Mouse (Mus musculus) midbrain, embryonic 14.5 days (tissue): Measurements from ENCODE around the gene Zfp318. TPM values are rescaled to one million over a fixed set of nuclear protein-coding genes. Genes with fewer than 3 reads are reported as not detected.

Experiments used
- ATAC-seq: fragments of 200-750 bp; cut with Nextera tagmentation; 2 replicates; pipeline ENCODE4 v1.8.0; 2017; ENCODE audit warnings: moderate number of reproducible peaks, moderate library complexity; ENCODE audit not compliant: low FRiP score, low TSS enrichment
- DNase-seq: peaks from one replicate; pipeline ENCODE4 v3.0.0-alpha.2; 2015
- H3K27ac ChIP-seq: fragments of 300-500 bp; sonication (generic); replicated peaks from 2 replicates; pipeline ENCODE4 v1.5.1; 2014; ENCODE audit warnings: mild to moderate bottlenecking, low read depth, low read length, moderate library complexity
- H3K27me3 ChIP-seq: fragments of 300-500 bp; sonication (generic); 2 replicates; pipeline ENCODE4 v1.6.1; 2014; ENCODE audit warnings: low read length, control low read depth, mixed read lengths; ENCODE audit not compliant: control insufficient read depth, insufficient read depth
- H3K36me3 ChIP-seq: fragments of 300-500 bp; sonication (generic); 2 replicates; pipeline ENCODE4 v1.6.1; 2014; ENCODE audit warnings: low read length, control low read depth; ENCODE audit not compliant: control insufficient read depth, insufficient read depth
- H3K4me1 ChIP-seq: fragments of 300-500 bp; sonication (generic); 2 replicates; pipeline ENCODE4 v1.6.1; 2014; ENCODE audit warnings: mild to moderate bottlenecking, antibody characterized with exemption, low read length, control low read depth; ENCODE audit not compliant: control insufficient read depth, insufficient read depth
- H3K4me2 ChIP-seq: fragments of 300-500 bp; sonication (generic); 2 replicates; pipeline ENCODE4 v1.6.1; 2014; ENCODE audit warnings: mild to moderate bottlenecking, low read length, moderate library complexity
- H3K4me3 ChIP-seq: fragments of 300-500 bp; sonication (generic); replicated peaks from 2 replicates; pipeline ENCODE4 v1.5.1; 2014; ENCODE audit warnings: low read depth, low read length
- H3K9ac ChIP-seq: fragments of 300-500 bp; sonication (generic); replicated peaks from 2 replicates; pipeline ENCODE4 v1.6.1; 2014; ENCODE audit warnings: mild to moderate bottlenecking, low read length, moderate library complexity
- H3K9me3 ChIP-seq: fragments of 300-500 bp; sonication (generic); 2 replicates; pipeline ENCODE4 v1.6.1; 2016; ENCODE audit warnings: low read length, control low read depth, mixed read lengths; ENCODE audit not compliant: control insufficient read depth
- WGBS: fragments of 180-500 bp; shearing (Covaris S2); extraction: QIAGEN DNeasy Blood & Tissue Kit; methylation state at CpG from one replicate; pipeline ENCODE4 v1.1.7; 2014; 5-methylcytosine and 5-hydroxymethylcytosine counted together
- polyA plus RNA-seq: library from polyadenylated mRNA; unstranded; fragments of >200 nt; fragmentation: Nextera tagmentation; extraction: Ambion mirVana; gene quantifications from 2 replicates; pipeline ENCODE4 v1.2.1, GENCODE M21; 2014

The Zfp318 gene
- polyA plus RNA-seq = 26.2 and 28.0 TPM in 2 replicates

DNA sequence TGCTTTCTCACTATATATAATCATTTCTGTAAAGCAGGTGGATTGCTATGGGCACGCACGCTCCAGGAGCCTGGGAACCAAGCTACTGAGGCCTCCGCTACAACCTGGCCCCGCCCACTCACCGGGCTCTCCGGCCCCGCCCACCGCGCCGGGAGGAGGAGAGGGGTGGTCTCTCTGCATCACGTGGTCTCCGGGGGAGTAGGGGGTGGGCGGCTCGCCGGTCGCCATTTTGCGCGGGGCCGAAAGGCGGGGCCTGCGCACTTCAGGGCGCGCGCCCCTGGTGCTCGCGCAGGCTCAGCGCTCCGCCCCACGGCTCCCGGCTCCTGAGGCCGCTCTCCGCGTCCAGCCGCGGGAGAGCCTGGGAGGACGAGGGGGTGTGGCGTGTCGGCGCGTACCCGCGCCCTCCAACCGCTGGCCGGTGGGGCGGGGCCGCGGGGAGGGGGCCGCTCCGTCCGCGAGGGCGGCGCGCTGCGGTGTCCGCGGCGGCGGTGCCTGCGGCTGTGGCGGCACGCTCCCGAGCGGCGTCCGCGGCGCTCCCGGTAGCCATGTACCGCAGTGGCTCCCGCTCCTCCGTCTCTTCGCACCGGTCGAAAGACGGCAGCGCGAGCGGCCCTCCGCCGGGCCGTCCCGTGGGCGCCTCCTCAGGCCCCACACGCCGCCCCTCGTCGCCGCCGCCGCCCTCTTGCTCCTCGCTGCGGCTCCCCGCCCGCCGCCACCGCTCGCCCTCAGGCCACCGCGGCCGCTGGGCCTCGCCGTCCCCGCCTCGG lies at the start of gene Zfp318:
Gene Zfp318 (plus strand): TSS at position 438 of the 767 bp plus-strand sequence.
- ATAC-seq = peak; percentile 98

DNA sequence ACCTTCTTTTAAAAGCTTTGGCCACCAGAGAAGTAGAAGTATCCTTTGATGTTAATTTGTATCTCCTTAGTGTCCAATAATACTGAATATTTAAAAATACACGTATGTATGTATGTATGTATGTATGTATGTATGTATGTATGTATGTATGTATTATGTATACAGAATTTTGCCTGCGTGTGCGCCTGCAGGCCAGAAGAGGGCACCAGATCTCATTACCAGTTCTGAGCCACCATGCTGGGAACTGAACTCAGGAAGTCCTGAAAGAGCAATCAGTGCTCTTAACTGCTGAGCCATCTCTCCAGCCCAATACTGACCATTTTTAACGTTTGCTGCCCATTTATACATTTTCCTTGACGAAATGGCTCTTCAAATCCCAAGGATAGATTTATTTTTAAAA lies 47.1 kb upstream of the Zfp318 start:
- Histone ChIP-seq H3K27me3 (no peaks in the 10 kb centered on the region), H3K9me3 (no peaks in the 10 kb centered on the region), H3K4me1 (no peaks in the 10 kb centered on the region), H3K36me3 (no peaks in the 10 kb centered on the region), H3K4me2 (no peak overlapping the region), H3K27ac (no peak overlapping the region), H3K9ac (no peak overlapping the region), H3K4me3 (no peak overlapping the region)
- ATAC-seq (no peak), DNase-seq (peak; percentile 30)
- 29% methylated on average over 5 of the region's 5 CpGs for WGBS

More for the DNA sequence above, at the start of gene Zfp318:
- Histone ChIP-seq H3K4me3 (peak within 1 kb of the TSS; percentile 91), H3K27ac (peak within 1 kb of the TSS; percentile 93), H3K36me3 (peaks cover 13% of the 10 kb centered on the region), H3K9me3 (no peaks in the 10 kb centered on the region), H3K27me3 (no peaks in the 10 kb centered on the region), H3K9ac (peak within 1 kb of the TSS; percentile 92), H3K4me1 (peaks cover 17% of the 10 kb centered on the region), H3K4me2 (peak within 1 kb of the TSS; percentile 84)
- peak; percentile 98 for DNase-seq
- WGBS = under 1% methylated on average over 67 of the region's 105 CpGs

DNA sequence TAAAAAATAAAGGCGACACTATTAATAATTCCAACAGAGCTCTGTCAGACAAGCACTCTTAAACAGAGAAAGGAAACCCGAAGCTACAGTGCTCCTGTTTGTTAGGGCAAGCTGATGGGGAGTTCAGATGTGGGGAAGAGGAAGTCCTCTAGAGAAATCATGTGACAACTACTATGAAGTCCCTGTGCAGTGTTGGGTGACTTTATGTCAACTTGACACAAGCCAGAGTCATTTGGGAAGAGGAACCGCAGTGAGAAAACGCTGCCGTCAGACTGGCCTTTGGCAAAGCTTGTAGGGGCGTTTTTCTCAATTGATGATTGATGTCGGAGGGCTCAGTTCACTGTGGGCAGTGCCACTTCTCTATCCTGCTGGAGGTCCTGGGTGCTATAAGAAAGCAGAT lies 42.3 kb upstream of the Zfp318 start:
- no peak overlapping the region for H3K27ac ChIP-seq
- WGBS = 87% methylated on average over 7 of the region's 7 CpGs
- no peak for DNase-seq
- H3K4me3 ChIP-seq = no peak overlapping the region
- no peak overlapping the region for H3K4me2 ChIP-seq
- no peaks in the 10 kb centered on the region for H3K4me1 ChIP-seq
- no peaks in the 10 kb centered on the region for H3K27me3 ChIP-seq
- H3K9me3 ChIP-seq = no peaks in the 10 kb centered on the region
- H3K36me3 ChIP-seq = no peaks in the 10 kb centered on the region
- H3K9ac ChIP-seq = no peak overlapping the region
- no peak for ATAC-seq

DNA sequence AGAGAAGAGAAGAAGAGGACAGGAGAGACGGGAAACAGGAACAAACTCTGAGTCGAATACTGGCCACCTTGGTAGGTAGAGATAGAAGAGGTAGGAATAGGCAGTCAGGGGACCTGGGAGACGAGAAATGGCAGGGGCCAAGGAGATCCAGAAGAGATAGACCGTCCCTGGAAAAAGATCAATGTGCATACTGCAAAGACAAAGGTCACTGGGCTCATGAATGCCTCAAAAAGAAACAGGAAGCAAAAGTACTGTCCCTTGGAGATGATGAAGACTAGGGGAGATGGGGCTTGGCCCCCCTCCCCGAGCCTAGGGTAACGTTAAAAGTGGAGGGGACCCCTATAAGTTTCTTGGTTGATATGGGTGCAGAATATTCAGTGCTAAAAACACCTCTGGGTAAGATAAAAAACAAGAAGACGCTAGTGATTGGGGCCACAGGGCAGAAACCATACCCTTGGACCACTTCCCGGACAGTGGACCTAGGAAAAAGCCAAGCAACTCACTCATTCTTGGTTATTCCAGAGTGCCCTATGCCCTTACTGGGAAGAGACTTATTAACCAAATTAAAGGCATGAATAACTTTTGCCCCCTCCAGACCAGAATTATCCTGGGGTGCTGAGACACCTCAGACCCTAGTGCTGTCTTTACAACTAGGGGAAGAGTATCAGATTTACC lies 32.4 kb upstream of the Zfp318 start:
- Histone ChIP-seq H3K27me3 (no peaks in the 10 kb centered on the region), H3K4me2 (no peak overlapping the region), H3K27ac (no peak overlapping the region), H3K9ac (no peak overlapping the region), H3K4me1 (no peaks in the 10 kb centered on the region), H3K9me3 (no peaks in the 10 kb centered on the region; the same call in 1 of the 2 replicates), H3K4me3 (no peak overlapping the region), H3K36me3 (no peaks in the 10 kb centered on the region)
- ATAC-seq (no peak), DNase-seq (no peak)
- 89% methylated on average over 8 of the region's 8 CpGs for WGBS

DNA sequence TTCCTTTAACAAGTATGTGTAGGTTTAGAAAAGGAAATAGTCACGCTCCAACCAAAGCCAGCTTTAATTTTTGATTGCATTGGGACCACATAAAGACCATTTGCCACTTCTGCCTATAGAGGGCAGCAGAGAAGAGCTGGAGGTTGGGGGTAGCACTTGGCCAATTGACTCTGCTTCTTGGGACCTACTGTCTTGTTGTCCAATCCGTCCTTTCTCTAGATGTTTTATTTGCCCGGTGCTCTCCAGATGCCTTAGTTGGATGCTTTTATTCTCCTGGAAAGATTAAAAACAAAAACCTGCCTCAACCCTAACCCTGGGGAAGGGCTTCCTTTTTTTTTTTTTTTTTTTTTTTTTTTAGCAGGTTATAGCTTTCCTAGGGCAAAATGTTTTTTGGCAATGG lies 11.7 kb upstream of the Zfp318 start:
- Histone ChIP-seq H3K4me3 (no peak overlapping the region), H3K4me1 (no peaks in the 10 kb centered on the region), H3K9me3 (0 out of 2 replicates have a peak, but pooled peaks cover 5% of the 10 kb centered on the region), H3K36me3 (no peaks in the 10 kb centered on the region), H3K27me3 (no peaks in the 10 kb centered on the region), H3K27ac (no peak overlapping the region), H3K9ac (no peak overlapping the region), H3K4me2 (no peak overlapping the region)
- DNase-seq = no peak
- whole genome bisulfite sequencing = 79% methylated on average over 3 of the region's 3 CpGs
- no peak for ATAC-seq

DNA sequence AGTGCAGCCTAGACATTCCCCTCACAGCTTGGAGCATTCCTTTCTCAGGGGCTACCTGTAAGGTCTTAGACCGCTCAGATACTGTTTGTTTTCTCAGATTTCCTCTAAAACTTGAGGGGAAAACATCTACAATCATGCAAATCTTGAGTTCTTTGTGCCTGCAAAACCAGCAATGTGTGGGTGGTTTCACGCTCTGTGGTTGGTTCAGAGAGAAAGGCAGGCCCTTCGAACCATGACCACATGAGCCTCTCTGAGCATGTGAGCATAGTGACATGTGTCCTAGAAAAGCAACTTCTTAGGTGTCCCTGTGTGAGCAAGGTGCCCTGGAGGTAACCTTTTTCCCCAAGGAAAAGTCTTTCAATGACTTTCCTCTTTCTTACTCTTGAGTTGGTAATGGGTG lies 5.0 kb upstream of the Zfp318 start:
- DNase-seq (no peak), ATAC-seq (no peak)
- Histone ChIP-seq H3K36me3 (no peaks in the 10 kb centered on the region), H3K4me2 (no peak overlapping the region), H3K27me3 (no peaks in the 10 kb centered on the region), H3K9ac (no peak overlapping the region), H3K4me3 (no peak overlapping the region), H3K9me3 (no peaks in the 10 kb centered on the region), H3K4me1 (no peaks in the 10 kb centered on the region), H3K27ac (no peak overlapping the region)
- 84% methylated on average over 3 of the region's 3 CpGs for WGBS

DNA sequence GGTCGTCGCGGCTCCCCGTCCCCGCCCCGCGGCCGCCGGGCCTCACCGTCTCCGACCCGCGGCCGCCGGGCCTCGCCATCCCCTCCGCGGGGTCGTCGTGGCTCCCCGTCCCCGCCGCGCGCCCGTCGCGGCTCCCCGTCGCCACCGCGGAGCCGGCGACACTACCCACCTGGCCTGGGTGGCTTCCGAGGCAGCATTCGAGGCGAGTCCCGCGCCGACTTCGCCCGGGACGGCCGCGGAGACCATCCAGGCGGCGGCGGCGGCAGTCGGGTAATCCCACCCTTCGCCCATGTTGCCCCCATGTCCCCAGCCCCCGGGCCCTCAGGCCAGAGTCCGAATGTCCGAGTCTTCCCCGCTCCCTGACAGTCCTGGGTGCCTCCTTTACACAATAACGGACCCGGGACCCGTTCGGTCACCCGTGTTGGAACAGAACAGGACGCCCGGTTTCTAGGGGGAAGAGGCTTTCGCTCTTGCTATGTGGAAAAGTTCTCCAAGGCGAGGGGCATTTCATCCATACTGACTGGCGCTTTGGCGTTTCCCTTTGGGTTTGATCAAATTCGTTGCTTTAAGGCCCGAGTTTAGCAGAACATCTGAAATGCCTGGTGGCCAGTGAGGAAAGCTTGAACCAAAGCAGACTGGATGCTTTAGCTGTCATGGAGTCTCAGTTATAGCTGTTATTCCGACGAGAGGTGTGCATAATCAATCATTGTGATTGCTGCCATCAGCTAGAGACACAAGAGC lies 700 bp downstream of the Zfp318 start:
- no peaks in the 10 kb centered on the region for H3K9me3 ChIP-seq
- DNase-seq (peak; percentile 55), ATAC-seq (peak; percentile 31)
- H3K27ac ChIP-seq = peak overlapping the region; percentile 93
- peak overlapping the region; percentile 92 for H3K9ac ChIP-seq
- H3K27me3 ChIP-seq = no peaks in the 10 kb centered on the region
- peaks cover 17% of the 10 kb centered on the region for H3K4me1 ChIP-seq
- under 1% methylated on average over 70 of the region's 70 CpGs for WGBS
- peak overlapping the region; percentile 84 for H3K4me2 ChIP-seq
- H3K4me3 ChIP-seq = peak overlapping the region; percentile 91
- H3K36me3 ChIP-seq = peaks cover 18% of the 10 kb centered on the region

DNA sequence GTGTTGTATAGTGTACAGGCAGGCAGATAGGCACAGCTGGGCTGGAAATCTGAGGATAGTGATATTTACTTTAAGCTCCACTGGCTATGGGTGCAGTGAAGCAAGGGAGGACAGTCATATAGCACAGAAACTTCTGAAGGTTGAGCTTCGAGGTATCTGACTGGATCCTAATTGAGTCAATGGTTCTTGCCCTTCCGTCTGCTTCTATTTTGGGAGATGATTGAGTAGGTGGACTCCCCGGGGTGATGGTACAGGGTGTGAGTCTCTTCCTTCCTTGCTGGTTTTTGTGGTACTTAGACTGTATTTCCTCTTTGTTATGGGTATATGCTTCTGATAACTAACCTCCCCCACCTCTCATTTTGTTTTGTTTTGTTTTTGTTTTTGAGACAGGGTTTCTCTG lies 4.7 kb downstream of the Zfp318 start:
- Histone ChIP-seq H3K27me3 (no peaks in the 10 kb centered on the region), H3K9ac (no peak overlapping the region), H3K9me3 (no peaks in the 10 kb centered on the region), H3K36me3 (peaks cover 38% of the 10 kb centered on the region), H3K4me1 (peaks cover 17% of the 10 kb centered on the region), H3K4me3 (no peak overlapping the region), H3K4me2 (no peak overlapping the region), H3K27ac (no peak overlapping the region)
- 87% methylated on average over 3 of the region's 3 CpGs for WGBS
- DNase-seq = no peak
- ATAC-seq = no peak
